Comparison of ENCODE assay signal across 8 mouse cellular contexts in the genomic region with DNA sequence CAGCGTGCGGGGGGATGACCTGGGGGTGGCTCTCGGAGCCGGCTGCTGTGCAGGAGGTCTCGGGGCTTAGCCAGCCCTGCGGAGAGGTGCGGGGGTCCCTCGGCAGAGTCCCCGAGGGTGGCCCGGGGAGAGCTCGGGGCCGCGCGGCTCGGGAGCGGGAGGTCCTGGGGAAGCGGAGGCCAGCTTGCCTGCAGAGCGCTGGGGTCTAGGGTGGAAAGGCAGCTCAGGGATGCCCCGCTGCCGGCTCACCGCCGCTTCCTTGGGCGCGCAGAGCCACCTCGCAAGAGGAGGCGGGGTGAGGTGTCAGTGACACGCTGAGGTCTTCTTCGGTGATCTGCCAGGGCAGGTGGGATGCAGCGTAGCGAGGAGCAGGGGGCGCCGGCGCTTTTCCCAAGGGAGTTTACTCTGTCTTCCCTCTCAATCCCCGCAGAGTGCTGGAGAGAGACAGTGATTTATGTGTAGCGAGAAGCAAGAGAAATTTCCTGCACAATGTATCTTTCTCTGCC. TPM values are rescaled to one million over a fixed set of nuclear protein-coding genes. Genes with fewer than 3 reads are reported as not detected.
DNase-seq lines count a peak whose midpoint lies in the region; ATAC-seq lines count a peak whose summit lies in the region.

No protein-coding gene starts in this region.

- no peaks in the 10 kb centered on the region; the same call in 1 of the 2 replicates for H3K27me3 ChIP-seq in forebrain, embryonic 11.5 days (ENCODE audit: control insufficient read depth, insufficient read depth, low read length)
- H3K27me3 ChIP-seq in intestine, embryonic 15.5 days (replicated peaks), result no peaks in the 10 kb centered on the region
- H3K27me3 ChIP-seq in liver, embryonic 15.5 days, result peaks cover 61% of the 10 kb centered on the region

- H3K9me3 ChIP-seq in forebrain, embryonic 11.5 days (ENCODE audit: control insufficient read depth, low read length), result no peaks in the 10 kb centered on the region
- no peaks in the 10 kb centered on the region for H3K9me3 ChIP-seq in intestine, embryonic 15.5 days
- H3K9me3 ChIP-seq in liver, embryonic 15.5 days (replicated peaks), result no peaks in the 10 kb centered on the region

- peak overlapping the region; percentile 95 for H3K9ac ChIP-seq in forebrain, embryonic 11.5 days (ENCODE audit: low read length)
- H3K9ac ChIP-seq in intestine, embryonic 15.5 days, result peak overlapping the region; percentile 91
- peak overlapping the region; percentile 58 for H3K9ac ChIP-seq in liver, embryonic 15.5 days

- H3K36me3 ChIP-seq in forebrain, embryonic 11.5 days (ENCODE audit: control insufficient read depth, insufficient read depth, low read length), result no peaks in the 10 kb centered on the region
- no peaks in the 10 kb centered on the region for H3K36me3 ChIP-seq in intestine, embryonic 15.5 days
- no peaks in the 10 kb centered on the region for H3K36me3 ChIP-seq in liver, embryonic 15.5 days (replicated peaks)

- peak; percentile 64 for ATAC-seq in activated CD4-positive, CD25-positive, alpha-beta regulatory T cell, adult 4 months
- ATAC-seq in forebrain, embryonic 11.5 days (replicated peaks; ENCODE audit: low FRiP score), result no peak; the same call in 1 of the 2 replicates
- ATAC-seq in intestine, embryonic 15.5 days, result no peak; the same call in 1 of the 2 replicates
- ATAC-seq in liver, embryonic 15.5 days (ENCODE audit: insufficient read depth), result peak; percentile 28

- peak overlapping the region; percentile 96 for H3K4me3 ChIP-seq in forebrain, embryonic 11.5 days (ENCODE audit: low read depth, low read length)
- H3K4me3 ChIP-seq in intestine, embryonic 15.5 days (replicated peaks), result peak overlapping the region; percentile 99
- H3K4me3 ChIP-seq in liver, embryonic 15.5 days (replicated peaks), result peak overlapping the region; percentile 69

- H3K27ac ChIP-seq in forebrain, embryonic 11.5 days (ENCODE audit: low read depth, low read length), result peak overlapping the region; percentile 91
- peak overlapping the region; percentile 90 for H3K27ac ChIP-seq in intestine, embryonic 15.5 days
- no peak overlapping the region for H3K27ac ChIP-seq in liver, embryonic 15.5 days (replicated peaks)

- peaks cover 11% of the 10 kb centered on the region; the same call in 1 of the 2 replicates for H3K4me1 ChIP-seq in forebrain, embryonic 11.5 days (replicated peaks; ENCODE audit: control insufficient read depth, insufficient read depth, low read length)
- peaks cover 12% of the 10 kb centered on the region for H3K4me1 ChIP-seq in intestine, embryonic 15.5 days (replicated peaks)
- peaks cover 13% of the 10 kb centered on the region for H3K4me1 ChIP-seq in liver, embryonic 15.5 days (replicated peaks)

- under 1% methylated on average over 34 of the region's 35 CpGs for WGBS in forebrain, embryonic 11.5 days
- under 1% methylated on average over 35 of the region's 35 CpGs for WGBS in intestine, embryonic 15.5 days
- WGBS in liver, embryonic 15.5 days (ENCODE audit: insufficient replicate concordance), result 1% methylated on average over 35 of the region's 35 CpGs

- DNase-seq in ovary, adult 18-20 months (ENCODE audit: low spot score), result peak; percentile 21
- DNase-seq in ovary, postnatal 36 days (ENCODE audit: low spot score), result no peak
- DNase-seq in forebrain, embryonic 11.5 days (ENCODE audit: low spot score), result no peak
- peak; percentile 70 for DNase-seq in retina, embryonic 14.5 days (ENCODE audit: low spot score)
- no peak for DNase-seq in urinary bladder, adult 2 months (ENCODE audit: low spot score)

- peak overlapping the region; percentile 68 for H3K4me2 ChIP-seq in forebrain, embryonic 11.5 days (ENCODE audit: low read depth, low read length, severe bottlenecking)
- peak overlapping the region; percentile 72 for H3K4me2 ChIP-seq in intestine, embryonic 15.5 days (replicated peaks)
- peak overlapping the region; percentile 86 for H3K4me2 ChIP-seq in liver, embryonic 15.5 days

RNA-seq across cellular contexts. Expression of gene Cdon, which starts 0.9 kb away (rescaled TPM):
- polyA plus RNA-seq in activated CD4-positive, CD25-positive, alpha-beta regulatory T cell, adult 4 months (2017; shearing (Covaris generic)), result 1 to 10 TPM; 2.4 to 4.4 TPM
- polyA plus RNA-seq in forebrain, embryonic 11.5 days (2014; fragmentation: Nextera tagmentation; extraction: Ambion mirVana), result 16.4 and 17.2 TPM in 2 replicates
- 6.6 and 8.2 TPM in 2 replicates for polyA plus RNA-seq in intestine, embryonic 15.5 days (2015; fragmentation: Nextera tagmentation; extraction: Ambion mirVana)
- 0.28 and 0.51 TPM in 2 replicates for polyA plus RNA-seq in liver, embryonic 15.5 days (2015; fragmentation: Nextera tagmentation; extraction: Ambion mirVana)
- polyA plus RNA-seq in urinary bladder, adult 2 months (2012; rRNA removed), result 14.9 and 18.8 TPM in 2 replicates

Comparison
In these comparisons a context has a peak if more than half of its experiments do, and no peak if none do; other contexts are left out.
1. DNase-seq: peak in ovary, adult 18-20 months (single experiment) and retina, embryonic 14.5 days (single experiment); none in ovary, postnatal 36 days (single experiment), forebrain, embryonic 11.5 days (single experiment) and urinary bladder, adult 2 months (single experiment).
2. ATAC-seq: peak in activated CD4-positive, CD25-positive, alpha-beta regulatory T cell, adult 4 months (single experiment) and liver, embryonic 15.5 days (single experiment); none in forebrain, embryonic 11.5 days (single experiment) and intestine, embryonic 15.5 days (single experiment).
3. Peak in every context shown above with its lines, with median percentiles within 50 percentile points of each other: H3K4me2 ChIP-seq, H3K4me3 ChIP-seq and H3K9ac ChIP-seq.